Mouse (Mus musculus) megakaryocyte progenitor cell, adult 5-6 weeks (primary cell): ENCODE data around the gene Il17rd. TPM values are rescaled to one million over a fixed set of nuclear protein-coding genes. Genes with fewer than 3 reads are reported as not detected.

Experiments
- ATAC-seq: replicated peaks from 2 replicates; pipeline ENCODE4 v1.8.0; 2016; ENCODE audit warnings: mild to moderate bottlenecking, moderate TSS enrichment, inconsistent platforms; ENCODE audit not compliant: poor library complexity
- total RNA-seq, 2 experiments: library from RNA; stranded (forward) in 1 of 2; stranded (reverse) in 1 of 2; fragments of 157-497, 149-512 nt in 1 of 2; fragments of 200-1000 nt in 1 of 2; gene quantifications; 2 replicates each; pipeline versions ENCODE4 v1.2.3 to v1.2.4; 2015 to 2017

Il17rd gene
- total RNA-seq, 2 experiments from 2014 or later = not detected

- no peak for ATAC-seq
Measured at GRCm38 (mm10) chr14:27085471-27085870, 46.7 kb downstream of the Il17rd start.

GRCm38 (mm10) chr14:27085999-27086398, 47.3 kb downstream of the Il17rd start:
- no peak for ATAC-seq

GRCm38 (mm10) chr14:27094247-27094646, 55.5 kb downstream of the Il17rd start:
- no peak for ATAC-seq

GRCm38 (mm10) chr14:27096133-27096532, 57.4 kb downstream of the Il17rd start:
- ATAC-seq = no peak

- peak; percentile 98 for ATAC-seq
Measured at GRCm38 (mm10) chr14:27096779-27097178, 58.0 kb downstream of the Il17rd start.

GRCm38 (mm10) chr14:27101735-27102134, 63.0 kb downstream of the Il17rd start:
- ATAC-seq = no peak

GRCm38 (mm10) chr14:27102720-27103119, 64.0 kb downstream of the Il17rd start:
- no peak for ATAC-seq

- no peak for ATAC-seq
Measured at GRCm38 (mm10) chr14:27105731-27106457, 67.2 kb downstream of the Il17rd start.

- ATAC-seq = peak; percentile 34; the same call in 1 of the 2 replicates
Measured at GRCm38 (mm10) chr14:27108748-27109504, 70.2 kb downstream of the Il17rd start.

- ATAC-seq = peak; percentile 63
Measured at GRCm38 (mm10) chr14:27114362-27115274, 75.9 kb downstream of the Il17rd start, which contains the start of gene Arhgef3. TSS of gene Arhgef3 (plus strand) at chr14:27114899.

GRCm38 (mm10) chr14:27115275-27115660, 76.5 kb downstream of the Il17rd start:
- no peak for ATAC-seq

GRCm38 (mm10) chr14:27115991-27116390, 77.2 kb downstream of the Il17rd start:
- ATAC-seq = no peak

GRCm38 (mm10) chr14:27116577-27117165, 77.9 kb downstream of the Il17rd start:
- ATAC-seq = peak; percentile 59

- no peak for ATAC-seq
Measured at GRCm38 (mm10) chr14:27118546-27118945, 79.8 kb downstream of the Il17rd start.

GRCm38 (mm10) chr14:27122646-27123045, 83.9 kb downstream of the Il17rd start:
- ATAC-seq = no peak

GRCm38 (mm10) chr14:27123543-27123942, 84.8 kb downstream of the Il17rd start:
- ATAC-seq = peak; percentile 79

- no peak for ATAC-seq
Measured at GRCm38 (mm10) chr14:27130031-27130430, 91.3 kb downstream of the Il17rd start.

GRCm38 (mm10) chr14:27130676-27131075, 91.9 kb downstream of the Il17rd start:
- ATAC-seq = no peak

- no peak for ATAC-seq
Measured at GRCm38 (mm10) chr14:27131521-27131920, 92.8 kb downstream of the Il17rd start.

GRCm38 (mm10) chr14:27138891-27139290, 100.2 kb downstream of the Il17rd start:
- no peak for ATAC-seq

GRCm38 (mm10) chr14:27139968-27140367, 101.2 kb downstream of the Il17rd start:
- no peak for ATAC-seq
